Mouse (Mus musculus): ENCODE measurements around the gene Zfp59. TPM values are rescaled to one million over a fixed set of nuclear protein-coding genes. Genes with fewer than 3 reads are reported as not detected.
A peak's percentile ranks its signal among the peaks of the same experiment; 100 is the strongest.
"Not testable (repeated sequence)": the region's sequence is repeated elsewhere in the genome, so short reads cannot be mapped to it uniquely, and the experiment has no call there.

Gene Zfp59
- polyA plus RNA-seq, 1 experiment from 2014 or later, result 5.5 TPM

GRCm38 (mm10) chr7:27806896-27807295 lies 31.5 kb upstream of the Zfp59 start, which contains the start of gene Zfp626:
Zfp626 (plus strand) TSS chr7:27807196.
- not testable (repeated sequence) for H3K9me3 ChIP-seq (replicated peaks; ENCODE audit: control insufficient read depth, low read length); H3K4me3 ChIP-seq (ENCODE audit: low read depth, low read length); H3K4me1 ChIP-seq (ENCODE audit: control insufficient read depth, insufficient read depth, low read length); H3K27ac ChIP-seq (ENCODE audit: low read depth, low read length); H3K4me2 ChIP-seq; ATAC-seq (replicated peaks; ENCODE audit: insufficient number of reproducible peaks, low FRiP score, low TSS enrichment); H3K27me3 ChIP-seq (ENCODE audit: control insufficient read depth, insufficient read depth, low read length); H3K9ac ChIP-seq (ENCODE audit: low read depth, low read length); H3K36me3 ChIP-seq (ENCODE audit: control insufficient read depth, insufficient read depth, low read length)
- 80% methylated on average over 3 of the region's 3 CpGs for WGBS (ENCODE audit: insufficient replicate concordance)

- not testable (repeated sequence) for H3K4me1 ChIP-seq (ENCODE audit: control insufficient read depth, insufficient read depth, low read length); H3K4me2 ChIP-seq; H3K27me3 ChIP-seq (ENCODE audit: control insufficient read depth, insufficient read depth, low read length); H3K9me3 ChIP-seq (replicated peaks; ENCODE audit: control insufficient read depth, low read length); H3K27ac ChIP-seq (ENCODE audit: low read depth, low read length); H3K4me3 ChIP-seq (ENCODE audit: low read depth, low read length); ATAC-seq (replicated peaks; ENCODE audit: insufficient number of reproducible peaks, low FRiP score, low TSS enrichment); H3K36me3 ChIP-seq (ENCODE audit: control insufficient read depth, insufficient read depth, low read length); H3K9ac ChIP-seq (ENCODE audit: low read depth, low read length)
- WGBS (ENCODE audit: insufficient replicate concordance), result 76% methylated on average over 7 of the region's 7 CpGs
These were observed 31.1 kb upstream of the Zfp59 start for GRCm38 (mm10) chr7:27807305-27807704.

GRCm38 (mm10) chr7:27818526-27819110 lies 19.8 kb upstream of the Zfp59 start:
- Histone ChIP-seq H3K9me3 (replicated peaks; ENCODE audit: control insufficient read depth, low read length) (no peaks in the 10 kb centered on the region), H3K9ac (ENCODE audit: low read depth, low read length) (no peak overlapping the region), H3K36me3 (ENCODE audit: control insufficient read depth, insufficient read depth, low read length) (peaks cover 19% of the 10 kb centered on the region), H3K4me3 (ENCODE audit: low read depth, low read length) (no peak overlapping the region), H3K27me3 (ENCODE audit: control insufficient read depth, insufficient read depth, low read length) (no peaks in the 10 kb centered on the region), H3K27ac (ENCODE audit: low read depth, low read length) (no peak overlapping the region), H3K4me2 (no peak overlapping the region), H3K4me1 (ENCODE audit: control insufficient read depth, insufficient read depth, low read length) (no peaks in the 10 kb centered on the region)
- no peak for ATAC-seq (replicated peaks; ENCODE audit: insufficient number of reproducible peaks, low FRiP score, low TSS enrichment)
- 93% methylated on average over 7 of the region's 7 CpGs for WGBS (ENCODE audit: insufficient replicate concordance)

- Histone ChIP-seq H3K9ac (ENCODE audit: low read depth, low read length) (no peak overlapping the region), H3K4me3 (ENCODE audit: low read depth, low read length) (no peak overlapping the region), H3K4me2 (no peak overlapping the region), H3K27ac (ENCODE audit: low read depth, low read length) (no peak overlapping the region), H3K27me3 (ENCODE audit: control insufficient read depth, insufficient read depth, low read length) (no peaks in the 10 kb centered on the region), H3K4me1 (ENCODE audit: control insufficient read depth, insufficient read depth, low read length) (no peaks in the 10 kb centered on the region), H3K36me3 (ENCODE audit: control insufficient read depth, insufficient read depth, low read length) (peaks cover 15% of the 10 kb centered on the region), H3K9me3 (replicated peaks; ENCODE audit: control insufficient read depth, low read length) (no peaks in the 10 kb centered on the region)
- ATAC-seq (replicated peaks; ENCODE audit: insufficient number of reproducible peaks, low FRiP score, low TSS enrichment), result no peak
These were observed 15.8 kb upstream of the Zfp59 start for GRCm38 (mm10) chr7:27822611-27823010.

GRCm38 (mm10) chr7:27834131-27834530 lies 4.3 kb upstream of the Zfp59 start:
- Histone ChIP-seq H3K4me3 (ENCODE audit: low read depth, low read length) (no peak overlapping the region), H3K9me3 (replicated peaks; ENCODE audit: control insufficient read depth, low read length) (no peaks in the 10 kb centered on the region), H3K4me1 (ENCODE audit: control insufficient read depth, insufficient read depth, low read length) (no peaks in the 10 kb centered on the region; the same call in 1 of the 2 replicates), H3K27ac (ENCODE audit: low read depth, low read length) (no peak overlapping the region), H3K36me3 (ENCODE audit: control insufficient read depth, insufficient read depth, low read length) (no peaks in the 10 kb centered on the region), H3K9ac (ENCODE audit: low read depth, low read length) (no peak overlapping the region), H3K4me2 (no peak overlapping the region), H3K27me3 (ENCODE audit: control insufficient read depth, insufficient read depth, low read length) (no peaks in the 10 kb centered on the region)
- 76% methylated on average over 2 of the region's 2 CpGs for WGBS (ENCODE audit: insufficient replicate concordance)
- ATAC-seq (replicated peaks; ENCODE audit: insufficient number of reproducible peaks, low FRiP score, low TSS enrichment), result no peak

GRCm38 (mm10) chr7:27837896-27838295 lies 511 bp upstream of the Zfp59 start:
- peak; percentile 51; the same call in 1 of the 2 replicates for ATAC-seq (replicated peaks; ENCODE audit: insufficient number of reproducible peaks, low FRiP score, low TSS enrichment)
- peak overlapping the region; percentile 59 for H3K4me3 ChIP-seq (ENCODE audit: low read depth, low read length)
- WGBS (ENCODE audit: insufficient replicate concordance), result 33% methylated on average over 6 of the region's 6 CpGs

GRCm38 (mm10) chr7:27839596-27839995 lies 1.2 kb downstream of the Zfp59 start:
- no peak for ATAC-seq (replicated peaks; ENCODE audit: insufficient number of reproducible peaks, low FRiP score, low TSS enrichment)
- H3K4me2 ChIP-seq, result peak overlapping the region; percentile 75
- no peak overlapping the region; the same call in 1 of the 2 replicates for H3K4me3 ChIP-seq (ENCODE audit: low read depth, low read length)
- H3K27ac ChIP-seq (ENCODE audit: low read depth, low read length), result no peak overlapping the region
- no peaks in the 10 kb centered on the region; the same call in 1 of the 2 replicates for H3K4me1 ChIP-seq (ENCODE audit: control insufficient read depth, insufficient read depth, low read length)
- 92% methylated on average over 7 of the region's 7 CpGs for WGBS (ENCODE audit: insufficient replicate concordance)
- H3K9ac ChIP-seq (ENCODE audit: low read depth, low read length), result no peak overlapping the region
- no peaks in the 10 kb centered on the region for H3K27me3 ChIP-seq (ENCODE audit: control insufficient read depth, insufficient read depth, low read length)
- H3K36me3 ChIP-seq (ENCODE audit: control insufficient read depth, insufficient read depth, low read length), result no peaks in the 10 kb centered on the region
- no peaks in the 10 kb centered on the region for H3K9me3 ChIP-seq (replicated peaks; ENCODE audit: control insufficient read depth, low read length)

More at GRCm38 (mm10) chr7:27837896-27838295, 511 bp upstream of the Zfp59 start:
- Histone ChIP-seq H3K27me3 (ENCODE audit: control insufficient read depth, insufficient read depth, low read length) (no peaks in the 10 kb centered on the region), H3K27ac (ENCODE audit: low read depth, low read length) (peak overlapping the region; percentile 75), H3K9ac (ENCODE audit: low read depth, low read length) (peak overlapping the region; percentile 78), H3K9me3 (replicated peaks; ENCODE audit: control insufficient read depth, low read length) (no peaks in the 10 kb centered on the region), H3K4me1 (ENCODE audit: control insufficient read depth, insufficient read depth, low read length) (no peaks in the 10 kb centered on the region; the same call in 1 of the 2 replicates), H3K4me2 (peak overlapping the region; percentile 75), H3K36me3 (ENCODE audit: control insufficient read depth, insufficient read depth, low read length) (no peaks in the 10 kb centered on the region)

GRCm38 (mm10) chr7:27840104-27840503 lies 1.7 kb downstream of the Zfp59 start:
- no peak for ATAC-seq (replicated peaks; ENCODE audit: insufficient number of reproducible peaks, low FRiP score, low TSS enrichment)
- no peaks in the 10 kb centered on the region; the same call in 1 of the 2 replicates for H3K4me1 ChIP-seq (ENCODE audit: control insufficient read depth, insufficient read depth, low read length)
- WGBS (ENCODE audit: insufficient replicate concordance), result 85% methylated on average over 6 of the region's 6 CpGs

GRCm38 (mm10) chr7:27857227-27857626 lies 18.8 kb downstream of the Zfp59 start, which contains the start of gene Zfp607a:
Zfp607a (plus strand) TSS chr7:27857527.
- ATAC-seq (replicated peaks; ENCODE audit: insufficient number of reproducible peaks, low FRiP score, low TSS enrichment), result no peak
- peaks cover 11% of the 10 kb centered on the region for H3K36me3 ChIP-seq (ENCODE audit: control insufficient read depth, insufficient read depth, low read length)
- no peak within 1 kb of the TSS for H3K4me3 ChIP-seq (ENCODE audit: low read depth, low read length)
- H3K9ac ChIP-seq (ENCODE audit: low read depth, low read length), result no peak within 1 kb of the TSS
- H3K4me1 ChIP-seq (ENCODE audit: control insufficient read depth, insufficient read depth, low read length), result no peaks in the 10 kb centered on the region
- WGBS (ENCODE audit: insufficient replicate concordance), result 93% methylated on average over 1 of the region's 1 CpGs
- no peak within 1 kb of the TSS for H3K4me2 ChIP-seq
- H3K9me3 ChIP-seq (replicated peaks; ENCODE audit: control insufficient read depth, low read length), result no peaks in the 10 kb centered on the region
- H3K27me3 ChIP-seq (ENCODE audit: control insufficient read depth, insufficient read depth, low read length), result no peaks in the 10 kb centered on the region
- H3K27ac ChIP-seq (ENCODE audit: low read depth, low read length), result no peak within 1 kb of the TSS

More at GRCm38 (mm10) chr7:27840104-27840503, 1.7 kb downstream of the Zfp59 start:
- Histone ChIP-seq H3K4me2 (no peak overlapping the region), H3K9me3 (replicated peaks; ENCODE audit: control insufficient read depth, low read length) (no peaks in the 10 kb centered on the region), H3K4me3 (ENCODE audit: low read depth, low read length) (no peak overlapping the region), H3K9ac (ENCODE audit: low read depth, low read length) (no peak overlapping the region), H3K27me3 (ENCODE audit: control insufficient read depth, insufficient read depth, low read length) (no peaks in the 10 kb centered on the region), H3K27ac (ENCODE audit: low read depth, low read length) (no peak overlapping the region), H3K36me3 (ENCODE audit: control insufficient read depth, insufficient read depth, low read length) (peaks cover 3% of the 10 kb centered on the region; the same call in 1 of the 2 replicates)
